Mouse (Mus musculus) megakaryocyte, embryonic 14.5 days (primary cell): Measurements from ENCODE around the gene Prkcz. TPM values are rescaled to one million over a fixed set of nuclear protein-coding genes. Genes with fewer than 3 reads are reported as not detected.

Experiments used
- H3K27me3 ChIP-seq: replicated peaks from 2 replicates; pipeline ENCODE3; 2012; ENCODE audit warnings: inconsistent platforms
- H3K36me3 ChIP-seq: replicated peaks from 2 replicates; pipeline ENCODE3; 2012; ENCODE audit warnings: low read length, inconsistent platforms, mixed read lengths
- H3K4me1 ChIP-seq: 2 replicates; pipeline ENCODE4 v1.6.1; 2012; ENCODE audit warnings: inconsistent platforms
- H3K4me3 ChIP-seq: replicated peaks from 2 replicates; pipeline ENCODE3; 2012; ENCODE audit warnings: moderate library complexity, mild to moderate bottlenecking, inconsistent platforms
- H3K9me3 ChIP-seq: 2 replicates; pipeline ENCODE4 v1.6.1; 2012; ENCODE audit warnings: inconsistent platforms
- FLI1 ChIP-seq: IDR thresholded peaks from 2 replicates; pipeline ENCODE4 v1.6.1; 2012; ENCODE audit warnings: low read length, inconsistent platforms, mixed read lengths
- GATA1 ChIP-seq: IDR thresholded peaks from 3 replicates; pipeline ENCODE4 v1.6.1; 2012; ENCODE audit warnings: mixed read lengths, low read length, inconsistent platforms, borderline replicate concordance
- polyA plus RNA-seq: library from polyadenylated mRNA; stranded (reverse); fragments of >175 nt; gene quantifications from 2 replicates; pipeline ENCODE4 v1.2.3, GENCODE M21; 2012; ENCODE audit warnings: low replicate concordance; ENCODE audit not compliant: insufficient read depth

Prkcz gene
- not detected in 2 replicates for polyA plus RNA-seq

- no peak within 1 kb of the TSS for H3K4me3 ChIP-seq
- H3K4me1 ChIP-seq, result peaks cover 5% of the 10 kb centered on the region; the same call in 1 of the 2 replicates
- no peaks in the 10 kb centered on the region for H3K36me3 ChIP-seq
- no peaks in the 10 kb centered on the region for H3K9me3 ChIP-seq
- no peak for TF ChIP-seq GATA1
- TF ChIP-seq FLI1, result no peak
- H3K27me3 ChIP-seq, result peaks cover 95% of the 10 kb centered on the region
Observed at GRCm38 (mm10) chr4:155361303-155361791, at the start of gene Prkcz. Gene Prkcz, minus strand, starts transcription at chr4:155361361.

GRCm38 (mm10) chr4:155409058-155409776 lies 48.1 kb upstream of the Prkcz start, which contains the start of gene Cfap74:
Gene Cfap74, plus strand, starts transcription at chr4:155409190.
- Histone ChIP-seq H3K36me3 (no peaks in the 10 kb centered on the region), H3K4me1 (peaks cover 9% of the 10 kb centered on the region), H3K27me3 (peaks cover 55% of the 10 kb centered on the region), H3K9me3 (peaks cover 3% of the 10 kb centered on the region), H3K4me3 (peak within 1 kb of the TSS; percentile 85)
- TF ChIP-seq FLI1 (no peak), GATA1 (no peak)

DNA sequence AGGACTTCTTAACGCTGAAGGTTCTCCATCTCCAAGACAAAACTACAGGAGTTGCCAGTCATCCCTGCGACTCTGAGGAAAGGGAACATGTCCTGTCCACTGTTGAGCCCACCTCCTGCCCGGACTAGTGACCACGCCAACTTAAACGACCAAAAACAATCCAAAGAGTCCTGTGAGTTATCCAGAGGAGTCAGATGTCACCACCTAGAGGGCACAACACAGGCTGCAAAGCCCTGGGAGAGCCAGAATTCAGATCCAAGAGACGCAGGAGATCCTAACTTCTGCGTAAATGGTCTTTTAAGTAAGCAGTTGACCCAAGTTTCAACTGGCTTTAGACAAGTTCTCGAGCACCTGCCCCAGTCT lies 47.5 kb upstream of the Prkcz start:
- no peaks in the 10 kb centered on the region for H3K36me3 ChIP-seq
- H3K9me3 ChIP-seq, result peaks cover 6% of the 10 kb centered on the region
- TF ChIP-seq GATA1 (no peak), FLI1 (no peak)
- peaks cover 9% of the 10 kb centered on the region for H3K4me1 ChIP-seq
- peaks cover 55% of the 10 kb centered on the region for H3K27me3 ChIP-seq
- peak overlapping the region; percentile 85 for H3K4me3 ChIP-seq

DNA sequence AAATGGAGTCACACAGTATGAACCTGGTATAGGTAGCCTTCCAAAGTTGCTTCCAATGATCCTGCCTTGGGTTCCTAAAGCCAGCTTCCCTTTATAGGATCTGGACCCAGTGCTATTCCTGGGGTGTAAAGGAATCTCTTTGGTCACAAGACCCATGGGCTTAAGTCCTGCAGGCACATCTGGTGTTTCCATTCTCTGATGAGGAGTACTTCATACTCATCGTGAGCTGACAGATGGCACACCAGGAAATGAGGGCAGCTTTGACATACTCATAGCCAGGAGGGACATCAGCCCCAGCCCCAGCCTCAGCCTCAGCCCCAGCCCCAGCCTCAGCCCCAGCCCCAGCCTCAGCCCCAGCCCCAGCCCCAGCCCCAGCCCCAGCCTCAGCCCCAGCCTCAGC lies 41.3 kb upstream of the Prkcz start:
- H3K27me3 ChIP-seq, result peaks cover 58% of the 10 kb centered on the region
- TF ChIP-seq GATA1, result no peak
- H3K36me3 ChIP-seq, result no peaks in the 10 kb centered on the region
- H3K4me1 ChIP-seq, result peaks cover 7% of the 10 kb centered on the region
- peaks cover 9% of the 10 kb centered on the region for H3K9me3 ChIP-seq
- no peak overlapping the region for H3K4me3 ChIP-seq

GRCm38 (mm10) chr4:155401121-155401520 lies 40.0 kb upstream of the Prkcz start:
- H3K36me3 ChIP-seq, result no peaks in the 10 kb centered on the region
- no peak overlapping the region for H3K4me3 ChIP-seq
- H3K27me3 ChIP-seq, result peaks cover 58% of the 10 kb centered on the region
- peaks cover 7% of the 10 kb centered on the region for H3K4me1 ChIP-seq
- TF ChIP-seq FLI1 (no peak), GATA1 (no peak)
- peaks cover 14% of the 10 kb centered on the region for H3K9me3 ChIP-seq

DNA sequence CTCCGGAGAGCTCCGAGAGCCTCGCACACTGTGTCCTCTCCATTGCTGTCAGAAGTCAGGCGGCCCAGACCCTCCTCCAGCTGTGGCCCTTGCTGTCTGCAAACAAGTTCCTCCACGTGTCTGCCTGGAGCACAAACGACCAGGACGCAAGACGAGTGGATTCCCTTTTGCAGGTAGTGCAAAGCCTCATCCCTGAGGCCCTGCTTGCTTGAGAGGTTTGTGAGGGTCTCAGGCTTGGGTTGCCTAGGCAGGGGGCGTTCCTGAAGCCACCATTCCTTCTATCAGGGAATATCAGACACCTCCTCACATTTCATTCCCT lies 37.0 kb upstream of the Prkcz start:
- H3K27me3 ChIP-seq, result peaks cover 75% of the 10 kb centered on the region
- TF ChIP-seq FLI1 (no peak), GATA1 (no peak)
- H3K9me3 ChIP-seq, result 0 out of 2 replicates have a peak, but pooled peaks cover 9% of the 10 kb centered on the region
- peak overlapping the region; percentile 3 for H3K4me3 ChIP-seq
- H3K4me1 ChIP-seq, result peaks cover 7% of the 10 kb centered on the region
- no peaks in the 10 kb centered on the region for H3K36me3 ChIP-seq

DNA sequence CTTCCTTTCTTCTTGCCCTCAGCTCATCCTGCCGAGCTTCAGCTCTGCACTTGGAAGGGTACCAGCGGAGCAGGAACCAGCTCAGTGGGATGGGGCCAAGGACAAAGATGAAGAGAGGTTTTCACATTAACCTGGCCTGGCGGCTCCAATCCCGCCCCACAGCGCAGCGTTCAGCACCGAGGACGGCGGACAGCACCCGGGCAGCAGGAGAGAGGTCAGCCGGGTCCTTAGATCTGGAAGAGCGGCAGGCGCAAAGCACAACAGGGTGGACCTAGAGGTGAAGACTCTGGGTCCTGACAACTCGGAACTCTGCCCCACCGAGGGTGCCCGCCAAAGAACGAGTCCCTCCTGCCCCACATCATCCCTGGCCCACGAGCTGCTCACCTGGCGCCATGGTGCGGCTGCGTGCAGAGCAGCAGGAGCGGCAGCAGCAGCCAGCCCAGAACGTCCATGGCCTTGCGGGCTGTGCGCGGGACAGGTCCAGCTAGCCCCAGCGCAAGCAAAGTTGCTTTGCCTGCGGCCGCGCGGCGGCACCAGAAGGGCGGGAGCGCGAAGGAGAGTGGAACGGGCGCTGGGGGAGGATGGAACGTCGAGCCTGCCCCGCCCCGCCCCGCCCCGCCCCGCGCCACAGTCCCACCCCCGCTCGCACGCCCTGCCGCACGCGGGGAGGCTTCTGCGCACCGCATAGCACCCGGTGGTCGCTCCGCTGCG lies 36.5 kb upstream of the Prkcz start, which contains the start of gene Gabrd:
TSS of gene Gabrd (minus strand) at position 602 of the 711 bp plus-strand sequence.
- peaks cover 7% of the 10 kb centered on the region for H3K4me1 ChIP-seq
- TF ChIP-seq FLI1 (no peak), GATA1 (no peak)
- no peaks in the 10 kb centered on the region for H3K36me3 ChIP-seq
- peak within 1 kb of the TSS; percentile 65 for H3K4me3 ChIP-seq
- 0 out of 2 replicates have a peak, but pooled peaks cover 9% of the 10 kb centered on the region for H3K9me3 ChIP-seq
- peaks cover 79% of the 10 kb centered on the region for H3K27me3 ChIP-seq

DNA sequence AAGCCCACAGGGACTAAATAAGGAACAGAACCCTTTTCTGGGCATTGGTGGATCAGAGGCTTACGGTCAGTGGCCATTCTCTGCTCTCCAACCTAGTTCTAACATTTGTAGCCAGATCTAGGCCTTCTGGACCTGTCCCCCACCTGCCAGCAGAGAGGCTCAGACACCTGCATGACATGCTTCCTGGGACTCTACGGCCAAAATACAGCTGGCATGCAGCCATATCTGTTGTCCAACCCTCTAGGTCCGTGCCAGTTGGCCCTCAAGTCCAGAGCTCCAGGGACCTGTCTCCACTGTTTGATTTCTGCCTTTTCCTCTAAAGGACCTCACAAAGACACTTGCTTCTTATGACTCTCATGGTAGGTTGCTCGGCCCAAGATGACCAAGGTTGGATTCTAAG lies 35.6 kb upstream of the Prkcz start:
- peaks cover 7% of the 10 kb centered on the region for H3K4me1 ChIP-seq
- peaks cover 78% of the 10 kb centered on the region for H3K27me3 ChIP-seq
- no peaks in the 10 kb centered on the region for H3K36me3 ChIP-seq
- TF ChIP-seq GATA1 (no peak), FLI1 (no peak)
- 0 out of 2 replicates have a peak, but pooled peaks cover 9% of the 10 kb centered on the region for H3K9me3 ChIP-seq
- no peak overlapping the region for H3K4me3 ChIP-seq

DNA sequence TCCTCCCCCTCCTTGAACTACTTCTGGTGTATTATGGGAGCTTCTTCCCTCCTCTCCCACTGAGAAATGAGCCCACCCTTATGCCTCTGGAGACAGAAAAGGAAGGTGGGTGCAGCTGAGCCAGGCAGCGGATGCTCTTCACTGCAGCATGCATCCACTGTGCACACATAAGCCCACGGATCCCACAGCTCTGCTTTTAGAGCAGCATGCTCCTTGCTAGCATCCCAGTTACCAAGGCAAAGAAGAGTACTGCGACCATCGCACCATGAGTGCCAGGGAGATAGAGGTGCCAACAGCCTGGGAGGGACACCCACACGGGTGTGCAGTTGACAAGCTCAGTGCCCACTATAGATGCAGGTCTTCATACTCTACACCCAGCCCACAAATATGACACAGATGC lies 34.3 kb upstream of the Prkcz start:
- H3K4me1 ChIP-seq, result peaks cover 11% of the 10 kb centered on the region
- H3K4me3 ChIP-seq, result no peak overlapping the region
- H3K27me3 ChIP-seq, result peaks cover 75% of the 10 kb centered on the region
- H3K9me3 ChIP-seq, result 0 out of 2 replicates have a peak, but pooled peaks cover 9% of the 10 kb centered on the region
- TF ChIP-seq FLI1, result no peak
- no peak for TF ChIP-seq GATA1
- H3K36me3 ChIP-seq, result no peaks in the 10 kb centered on the region

- Histone ChIP-seq H3K36me3 (no peaks in the 10 kb centered on the region), H3K27me3 (peaks cover 81% of the 10 kb centered on the region), H3K4me3 (no peak overlapping the region), H3K9me3 (no peaks in the 10 kb centered on the region), H3K4me1 (peaks cover 5% of the 10 kb centered on the region; the same call in 1 of the 2 replicates)
- TF ChIP-seq FLI1 (no peak), GATA1 (no peak)
Observed at GRCm38 (mm10) chr4:155387166-155387565, 26.0 kb upstream of the Prkcz start.
